Mouse (Mus musculus): ENCODE measurements around the gene Slc35g1. TPM values are rescaled to one million over a fixed set of nuclear protein-coding genes. Genes with fewer than 3 reads are reported as not detected.

The Slc35g1 gene
- 3.1 and 3.4 TPM in 2 replicates for polyA plus RNA-seq (2015; fragmentation: Nextera tagmentation; extraction: Ambion mirVana)

DNA sequence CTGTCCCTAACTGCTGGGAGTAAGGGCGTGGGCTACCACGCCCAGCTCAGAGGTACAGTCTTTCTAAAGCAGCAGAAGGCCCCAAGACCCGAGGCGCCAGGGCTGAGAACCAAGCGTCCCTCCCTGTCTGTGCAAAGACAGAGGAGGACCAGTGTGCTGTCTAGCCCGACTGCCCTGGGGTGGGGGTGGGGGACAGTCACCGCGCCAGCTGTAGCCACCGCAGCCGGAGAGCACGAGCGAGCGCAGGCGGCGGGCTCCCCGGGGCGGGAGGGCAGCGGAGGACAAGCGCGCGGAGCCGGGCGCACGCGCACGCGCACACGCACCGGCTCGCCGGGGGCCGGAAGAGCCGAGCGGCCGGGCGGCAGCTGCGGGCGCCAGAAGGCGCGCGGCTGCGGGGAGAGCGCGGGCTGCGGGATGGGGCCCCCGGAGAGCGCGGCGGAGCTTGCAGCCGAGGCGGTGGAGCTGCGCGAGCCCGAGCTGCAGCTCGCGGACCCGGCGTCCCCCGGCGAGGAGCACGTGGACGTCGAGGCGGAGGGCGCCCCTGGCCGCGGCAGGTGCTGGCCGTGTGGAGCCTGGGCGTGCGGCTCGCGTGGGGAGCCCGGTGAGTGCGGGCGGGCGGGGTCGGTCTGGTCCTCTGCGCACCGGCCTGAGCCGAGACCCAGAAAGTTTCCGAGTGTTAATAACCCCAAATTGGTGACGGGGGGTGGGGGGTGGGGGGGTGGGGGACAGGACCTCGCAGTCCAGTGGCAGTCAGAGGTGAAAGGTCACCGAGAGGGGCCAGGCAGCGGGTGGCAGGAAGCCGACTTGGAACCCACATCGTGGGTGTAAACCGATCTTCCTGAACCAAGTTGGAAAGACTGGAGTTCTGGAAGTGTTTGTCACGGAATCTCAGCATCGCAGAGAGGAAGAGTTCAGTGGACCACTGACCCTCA, at the start of gene Slc35g1:
TSS of gene Slc35g1 (plus strand) at position 280 of the 932 bp plus-strand sequence.
- Histone ChIP-seq H3K36me3 (ENCODE audit: control insufficient read depth, insufficient read depth) (no peaks in the 10 kb centered on the region), H3K9me3 (replicated peaks; ENCODE audit: control insufficient read depth, low read length) (no peaks in the 10 kb centered on the region), H3K4me3 (ENCODE audit: low read depth, low read length) (peak within 1 kb of the TSS; percentile 82), H3K4me1 (ENCODE audit: control insufficient read depth, low read depth, low read length) (peaks cover 19% of the 10 kb centered on the region), H3K9ac (ENCODE audit: low read depth, low read length) (peak within 1 kb of the TSS; percentile 85), H3K27ac (ENCODE audit: low read length) (peak within 1 kb of the TSS; percentile 67; the same call in 1 of the 2 replicates), H3K27me3 (ENCODE audit: control insufficient read depth, insufficient read depth, low read depth, low read length) (no peaks in the 10 kb centered on the region), H3K4me2 (ENCODE audit: low read depth, low read length) (peak within 1 kb of the TSS; percentile 92)
- peak; percentile 90 for ATAC-seq (ENCODE audit: low read depth)
- WGBS (ENCODE audit: insufficient replicate concordance) = under 1% methylated on average over 78 of the region's 90 CpGs

DNA sequence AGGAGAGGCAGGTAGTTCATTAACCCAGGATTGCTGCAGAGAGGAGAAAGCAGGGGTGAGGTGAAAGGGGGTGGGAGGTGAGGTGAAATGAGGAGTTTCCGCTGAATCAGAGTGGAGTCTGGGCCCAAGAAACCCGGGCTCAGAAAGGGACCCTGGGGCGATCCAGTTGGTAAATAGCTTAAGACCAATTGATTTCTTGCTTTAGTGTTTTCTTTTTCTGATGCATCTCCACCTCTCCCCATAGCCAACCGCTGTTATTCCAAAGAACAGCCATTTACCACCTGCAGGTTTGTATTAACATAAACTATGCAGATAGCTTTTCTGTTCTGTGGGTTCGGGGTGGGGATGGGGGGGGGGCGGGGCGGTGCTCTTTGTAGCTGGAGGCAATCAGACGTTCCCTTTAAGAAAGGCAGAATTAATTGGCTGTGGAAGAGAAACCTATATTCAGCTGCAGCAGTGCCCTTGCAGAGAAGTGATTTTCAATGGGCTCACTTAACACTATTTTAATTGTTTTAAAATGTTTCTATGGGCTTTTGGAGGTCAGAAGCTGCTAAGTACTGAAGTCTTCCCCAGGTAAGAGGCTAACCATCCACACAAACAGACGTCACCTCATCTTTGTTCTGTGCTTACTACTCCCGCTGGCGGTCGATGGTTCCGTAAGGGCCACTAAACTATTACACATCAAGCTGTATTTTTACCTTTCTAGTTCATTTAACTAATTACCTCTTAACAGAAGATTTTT, 47.3 kb upstream of the Slc35g1 start:
- Histone ChIP-seq H3K4me3 (ENCODE audit: low read depth, low read length) (no peak overlapping the region), H3K4me1 (ENCODE audit: control insufficient read depth, low read depth, low read length) (no peaks in the 10 kb centered on the region), H3K27me3 (ENCODE audit: control insufficient read depth, insufficient read depth, low read depth, low read length) (no peaks in the 10 kb centered on the region), H3K4me2 (ENCODE audit: low read depth, low read length) (no peak overlapping the region), H3K9ac (ENCODE audit: low read depth, low read length) (no peak overlapping the region), H3K36me3 (ENCODE audit: control insufficient read depth, insufficient read depth) (no peaks in the 10 kb centered on the region), H3K9me3 (replicated peaks; ENCODE audit: control insufficient read depth, low read length) (no peaks in the 10 kb centered on the region), H3K27ac (ENCODE audit: low read length) (no peak overlapping the region)
- no peak for ATAC-seq (ENCODE audit: low read depth)
- 33% methylated on average over 13 of the region's 13 CpGs for WGBS (ENCODE audit: insufficient replicate concordance)

DNA sequence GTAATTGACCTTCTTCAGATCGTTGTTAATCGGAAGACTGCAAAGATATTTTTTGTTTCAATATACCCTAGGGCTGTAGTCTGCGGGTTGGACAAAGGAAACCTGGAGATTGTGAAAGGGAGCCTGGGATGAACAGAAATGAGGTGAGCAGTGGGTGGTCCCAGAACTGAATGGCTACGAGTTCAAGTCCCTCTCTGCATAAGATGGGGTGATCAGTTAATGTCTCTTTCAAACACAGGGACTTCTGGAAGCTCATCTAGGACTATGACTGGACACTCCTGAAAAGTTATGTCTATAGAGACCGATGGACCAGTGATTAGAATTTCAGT, 46.8 kb upstream of the Slc35g1 start:
- 60% methylated on average over 5 of the region's 5 CpGs for WGBS (ENCODE audit: insufficient replicate concordance)
- Histone ChIP-seq H3K27me3 (ENCODE audit: control insufficient read depth, insufficient read depth, low read depth, low read length) (no peaks in the 10 kb centered on the region), H3K9me3 (replicated peaks; ENCODE audit: control insufficient read depth, low read length) (no peaks in the 10 kb centered on the region), H3K36me3 (ENCODE audit: control insufficient read depth, insufficient read depth) (no peaks in the 10 kb centered on the region), H3K4me1 (ENCODE audit: control insufficient read depth, low read depth, low read length) (no peaks in the 10 kb centered on the region), H3K4me3 (ENCODE audit: low read depth, low read length) (no peak overlapping the region), H3K27ac (ENCODE audit: low read length) (no peak overlapping the region), H3K9ac (ENCODE audit: low read depth, low read length) (no peak overlapping the region), H3K4me2 (ENCODE audit: low read depth, low read length) (no peak overlapping the region)
- no peak for ATAC-seq (ENCODE audit: low read depth)

DNA sequence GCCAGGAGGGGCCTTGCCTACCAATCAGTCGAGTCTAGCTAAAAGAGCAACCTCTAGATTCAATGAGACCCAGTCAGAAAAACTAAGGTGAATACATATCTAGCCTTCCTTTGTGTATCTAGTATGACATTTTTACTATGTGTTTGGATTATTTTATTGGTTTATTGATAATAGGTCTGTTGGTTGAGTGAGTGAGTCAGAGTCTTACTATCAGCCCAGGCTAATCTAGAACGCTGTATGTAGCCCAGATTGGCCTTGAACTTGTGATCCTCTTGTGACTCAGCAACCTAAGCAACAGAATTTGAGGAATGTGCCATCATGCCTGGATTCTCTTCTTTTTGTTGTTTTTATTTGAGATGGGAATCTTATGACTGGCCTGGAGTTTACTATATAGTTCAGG, 44.6 kb upstream of the Slc35g1 start:
- Histone ChIP-seq H3K9ac (ENCODE audit: low read depth, low read length) (no peak overlapping the region), H3K27ac (ENCODE audit: low read length) (no peak overlapping the region), H3K4me1 (ENCODE audit: control insufficient read depth, low read depth, low read length) (no peaks in the 10 kb centered on the region), H3K27me3 (ENCODE audit: control insufficient read depth, insufficient read depth, low read depth, low read length) (no peaks in the 10 kb centered on the region), H3K9me3 (replicated peaks; ENCODE audit: control insufficient read depth, low read length) (no peaks in the 10 kb centered on the region), H3K4me3 (ENCODE audit: low read depth, low read length) (no peak overlapping the region), H3K4me2 (ENCODE audit: low read depth, low read length) (no peak overlapping the region), H3K36me3 (ENCODE audit: control insufficient read depth, insufficient read depth) (no peaks in the 10 kb centered on the region)
- WGBS (ENCODE audit: insufficient replicate concordance) = 65% methylated on average over 2 of the region's 2 CpGs
- ATAC-seq (ENCODE audit: low read depth) = no peak

DNA sequence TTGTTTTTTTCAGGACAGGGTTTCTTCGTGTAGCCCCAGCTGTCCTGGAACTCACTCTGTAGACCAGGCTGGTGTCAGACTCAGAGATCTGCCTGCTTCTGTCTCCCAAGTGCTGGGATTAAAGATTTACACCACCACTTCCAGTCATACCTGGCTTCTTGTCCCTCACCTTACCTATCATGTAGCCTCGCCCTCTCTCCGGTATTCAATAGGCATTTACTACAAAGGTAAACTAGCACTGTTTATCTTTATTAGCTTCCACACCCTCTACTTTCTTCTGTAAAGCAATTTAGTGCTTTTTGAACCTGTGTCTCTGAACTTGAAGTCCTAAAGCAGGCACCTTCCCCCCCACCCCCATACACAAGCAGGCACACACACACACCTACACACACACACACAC, 44.1 kb upstream of the Slc35g1 start:
- no peak overlapping the region for H3K4me3 ChIP-seq (ENCODE audit: low read depth, low read length)
- WGBS (ENCODE audit: insufficient replicate concordance) = 71% methylated on average over 3 of the region's 3 CpGs
- no peaks in the 10 kb centered on the region for H3K4me1 ChIP-seq (ENCODE audit: control insufficient read depth, low read depth, low read length)
- H3K27me3 ChIP-seq (ENCODE audit: control insufficient read depth, insufficient read depth, low read depth, low read length) = no peaks in the 10 kb centered on the region
- no peak for ATAC-seq (ENCODE audit: low read depth)
- no peaks in the 10 kb centered on the region for H3K9me3 ChIP-seq (replicated peaks; ENCODE audit: control insufficient read depth, low read length)
- no peaks in the 10 kb centered on the region for H3K36me3 ChIP-seq (ENCODE audit: control insufficient read depth, insufficient read depth)
- no peak overlapping the region for H3K9ac ChIP-seq (ENCODE audit: low read depth, low read length)
- H3K27ac ChIP-seq (ENCODE audit: low read length) = no peak overlapping the region
- no peak overlapping the region for H3K4me2 ChIP-seq (ENCODE audit: low read depth, low read length)

DNA sequence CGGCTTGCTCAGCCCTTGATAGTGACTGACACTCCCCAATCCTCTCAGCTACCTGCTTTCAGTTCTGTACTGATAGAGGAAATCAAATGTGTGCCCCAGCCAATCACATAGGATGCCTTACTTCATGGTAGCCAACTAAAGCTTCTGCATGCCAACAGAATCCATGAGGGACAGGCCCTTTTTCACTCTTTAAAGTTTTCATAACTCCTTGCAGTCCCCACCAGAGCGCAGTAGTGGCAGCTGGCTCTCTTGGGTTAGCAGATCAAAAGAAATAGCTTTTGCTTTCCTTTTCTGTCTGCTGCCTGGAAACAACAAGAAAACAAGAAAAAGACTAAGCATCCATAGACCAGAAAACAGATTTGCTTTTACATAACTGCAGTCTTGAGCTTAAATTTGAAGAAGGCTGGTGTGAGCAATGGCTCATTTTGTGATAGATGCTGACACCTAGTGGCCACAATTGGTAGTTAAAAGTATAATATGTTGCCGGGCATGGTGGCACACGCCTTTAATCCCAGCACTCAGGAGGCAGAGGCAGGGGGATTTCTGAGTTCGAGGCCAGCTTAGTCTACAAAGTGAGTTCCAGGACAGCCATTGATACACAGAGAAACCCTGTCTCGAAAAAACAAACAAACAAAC, 43.2 kb upstream of the Slc35g1 start:
- 27% methylated on average over 6 of the region's 6 CpGs for WGBS (ENCODE audit: insufficient replicate concordance)
- no peak overlapping the region for H3K4me3 ChIP-seq (ENCODE audit: low read depth, low read length)
- no peaks in the 10 kb centered on the region for H3K4me1 ChIP-seq (ENCODE audit: control insufficient read depth, low read depth, low read length)
- no peak for ATAC-seq (ENCODE audit: low read depth)
- H3K4me2 ChIP-seq (ENCODE audit: low read depth, low read length) = no peak overlapping the region
- H3K9me3 ChIP-seq (replicated peaks; ENCODE audit: control insufficient read depth, low read length) = no peaks in the 10 kb centered on the region
- no peak overlapping the region for H3K27ac ChIP-seq (ENCODE audit: low read length)
- no peaks in the 10 kb centered on the region for H3K36me3 ChIP-seq (ENCODE audit: control insufficient read depth, insufficient read depth)
- no peak overlapping the region for H3K9ac ChIP-seq (ENCODE audit: low read depth, low read length)
- H3K27me3 ChIP-seq (ENCODE audit: control insufficient read depth, insufficient read depth, low read depth, low read length) = no peaks in the 10 kb centered on the region

DNA sequence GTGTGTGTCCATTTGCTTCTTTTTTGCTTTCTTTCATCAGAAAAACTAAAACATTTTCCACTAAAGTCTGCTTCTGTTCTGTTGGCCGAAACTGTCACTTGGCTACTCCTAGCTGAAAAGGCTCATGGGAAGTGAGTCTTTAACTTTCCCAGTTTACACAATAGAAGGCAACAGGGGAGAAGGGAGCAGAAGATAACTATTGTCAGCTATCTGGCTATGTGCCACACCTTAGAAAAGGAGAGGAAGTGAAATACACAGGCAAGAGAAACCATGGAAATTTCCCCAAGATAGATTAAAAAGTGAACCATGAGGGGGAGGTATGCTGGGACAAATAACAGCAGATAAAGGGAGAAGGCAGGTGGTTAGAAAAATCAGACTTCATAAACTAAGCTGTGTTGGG, 41.5 kb upstream of the Slc35g1 start:
- no peak for ATAC-seq (ENCODE audit: low read depth)
- 58% methylated on average over 1 of the region's 1 CpGs for WGBS (ENCODE audit: insufficient replicate concordance)
- no peaks in the 10 kb centered on the region for H3K36me3 ChIP-seq (ENCODE audit: control insufficient read depth, insufficient read depth)
- H3K27me3 ChIP-seq (ENCODE audit: control insufficient read depth, insufficient read depth, low read depth, low read length) = no peaks in the 10 kb centered on the region
- H3K4me3 ChIP-seq (ENCODE audit: low read depth, low read length) = no peak overlapping the region
- no peaks in the 10 kb centered on the region for H3K4me1 ChIP-seq (ENCODE audit: control insufficient read depth, low read depth, low read length)
- no peaks in the 10 kb centered on the region for H3K9me3 ChIP-seq (replicated peaks; ENCODE audit: control insufficient read depth, low read length)
- H3K4me2 ChIP-seq (ENCODE audit: low read depth, low read length) = no peak overlapping the region
- H3K27ac ChIP-seq (ENCODE audit: low read length) = no peak overlapping the region
- no peak overlapping the region for H3K9ac ChIP-seq (ENCODE audit: low read depth, low read length)

DNA sequence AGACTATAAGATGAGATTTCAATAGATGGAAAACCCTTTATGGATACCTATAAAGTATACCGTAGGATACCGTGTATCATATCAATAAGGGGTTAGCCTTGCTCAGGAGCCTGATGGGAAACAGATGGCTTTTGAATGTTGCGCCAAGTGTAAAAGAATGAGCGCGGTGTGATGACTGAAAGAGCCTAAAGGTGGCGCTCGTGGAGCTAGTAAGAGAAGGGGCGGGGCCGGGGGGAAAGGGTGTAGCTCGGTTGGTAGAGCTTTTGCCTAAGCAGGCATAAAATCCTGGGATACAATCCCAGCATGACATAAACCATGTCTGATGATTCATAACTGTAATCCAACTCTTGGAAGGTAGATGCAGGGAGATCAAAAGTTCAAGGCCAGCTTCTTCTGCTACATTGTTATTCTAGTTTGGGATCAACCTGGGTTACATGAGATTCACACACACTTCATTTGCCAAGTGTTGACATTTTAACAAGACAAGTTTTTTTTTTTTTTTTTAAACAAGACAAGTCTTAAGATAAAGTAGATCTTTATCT, 40.9 kb upstream of the Slc35g1 start:
- Histone ChIP-seq H3K36me3 (ENCODE audit: control insufficient read depth, insufficient read depth) (no peaks in the 10 kb centered on the region), H3K4me1 (ENCODE audit: control insufficient read depth, low read depth, low read length) (no peaks in the 10 kb centered on the region), H3K4me3 (ENCODE audit: low read depth, low read length) (no peak overlapping the region), H3K27ac (ENCODE audit: low read length) (no peak overlapping the region), H3K4me2 (ENCODE audit: low read depth, low read length) (no peak overlapping the region), H3K9ac (ENCODE audit: low read depth, low read length) (no peak overlapping the region), H3K27me3 (ENCODE audit: control insufficient read depth, insufficient read depth, low read depth, low read length) (no peaks in the 10 kb centered on the region), H3K9me3 (replicated peaks; ENCODE audit: control insufficient read depth, low read length) (no peaks in the 10 kb centered on the region)
- 53% methylated on average over 10 of the region's 10 CpGs for WGBS (ENCODE audit: insufficient replicate concordance)
- ATAC-seq (ENCODE audit: low read depth) = no peak
